Mouse (Mus musculus): ENCODE results near the gene Wdr93. TPM values are rescaled to one million over a fixed set of nuclear protein-coding genes. Genes with fewer than 3 reads are reported as not detected.

Gene Wdr93
- polyA plus RNA-seq (2012; rRNA removed; ENCODE audit: low replicate concordance) = 0.13 and 0.26 TPM in 2 replicates

GRCm38 (mm10) chr7:79742659-79743536 is at the start of gene Wdr93, which contains the start of gene Pex11a:
Wdr93 (plus strand) TSS chr7:79743163.
Pex11a (minus strand) TSS chr7:79743131.

GRCm38 (mm10) chr7:79715187-79715981 is 27.6 kb upstream of the Wdr93 start, which contains the start of gene Kif7:
Kif7 (minus strand) TSS chr7:79715720.

GRCm38 (mm10) chr7:79732622-79733021 is 10.3 kb upstream of the Wdr93 start, which contains the start of gene Plin1:
Plin1 (minus strand) TSS chr7:79732903.

GRCm38 (mm10) chr7:79793688-79794087 is 50.7 kb downstream of the Wdr93 start, which contains the start of gene Mesp1:
Mesp1 (minus strand) TSS chr7:79793788.

GRCm38 (mm10) chr7:79810611-79811506 is 67.9 kb downstream of the Wdr93 start, which contains the start of gene Mesp2:
Mesp2 (plus strand) TSS chr7:79810727.

Other genes with a start within 250 kb of the Wdr93 start
- gene Rhcg, start 125.5 kb upstream of the Wdr93 start, polyA plus RNA-seq (2012; rRNA removed; ENCODE audit: low replicate concordance) = 0.06 TPM in 1 of 2 replicates, not detected in the other
- gene Ticrr, start 83.0 kb upstream of the Wdr93 start, polyA plus RNA-seq (2012; rRNA removed; ENCODE audit: low replicate concordance) = 0.57 and 1.9 TPM in 2 replicates
- 0.51 and 0.75 TPM in 2 replicates for gene Kif7, start 27.4 kb upstream of the Wdr93 start, polyA plus RNA-seq (2012; rRNA removed; ENCODE audit: low replicate concordance)
- 1.2 and 32.3 TPM in 2 replicates for gene Plin1, start 10.3 kb upstream of the Wdr93 start, polyA plus RNA-seq (2012; rRNA removed; ENCODE audit: low replicate concordance)
- 18.6 and 25.4 TPM in 2 replicates for gene Pex11a, start within 50 bp of the Wdr93 start, polyA plus RNA-seq (2012; rRNA removed; ENCODE audit: low replicate concordance)
- gene Mesp1, start 50.6 kb downstream of the Wdr93 start, polyA plus RNA-seq (2012; rRNA removed; ENCODE audit: low replicate concordance) = 0.84 and 1.4 TPM in 2 replicates
- 0.55 and 1.1 TPM in 2 replicates for gene Mesp2, start 67.6 kb downstream of the Wdr93 start, polyA plus RNA-seq (2012; rRNA removed; ENCODE audit: low replicate concordance)
- gene Anpep, start 117.9 kb downstream of the Wdr93 start, polyA plus RNA-seq (2012; rRNA removed; ENCODE audit: low replicate concordance) = 1,254 and 9,216 TPM in 2 replicates
- 10.9 and 11.5 TPM in 2 replicates for gene Ap3s2, start 177.5 kb downstream of the Wdr93 start, polyA plus RNA-seq (2012; rRNA removed; ENCODE audit: low replicate concordance)
- gene Arpin, start 192.2 kb downstream of the Wdr93 start, polyA plus RNA-seq (2012; rRNA removed; ENCODE audit: low replicate concordance) = 19.8 and 20.5 TPM in 2 replicates